Mouse (Mus musculus): ENCODE data around the gene Cav3. TPM values are rescaled to one million over a fixed set of nuclear protein-coding genes. Genes with fewer than 3 reads are reported as not detected.

Gene Cav3
- polyA plus RNA-seq, 1 experiment from 2014 or later: 59.6 TPM

DNA sequence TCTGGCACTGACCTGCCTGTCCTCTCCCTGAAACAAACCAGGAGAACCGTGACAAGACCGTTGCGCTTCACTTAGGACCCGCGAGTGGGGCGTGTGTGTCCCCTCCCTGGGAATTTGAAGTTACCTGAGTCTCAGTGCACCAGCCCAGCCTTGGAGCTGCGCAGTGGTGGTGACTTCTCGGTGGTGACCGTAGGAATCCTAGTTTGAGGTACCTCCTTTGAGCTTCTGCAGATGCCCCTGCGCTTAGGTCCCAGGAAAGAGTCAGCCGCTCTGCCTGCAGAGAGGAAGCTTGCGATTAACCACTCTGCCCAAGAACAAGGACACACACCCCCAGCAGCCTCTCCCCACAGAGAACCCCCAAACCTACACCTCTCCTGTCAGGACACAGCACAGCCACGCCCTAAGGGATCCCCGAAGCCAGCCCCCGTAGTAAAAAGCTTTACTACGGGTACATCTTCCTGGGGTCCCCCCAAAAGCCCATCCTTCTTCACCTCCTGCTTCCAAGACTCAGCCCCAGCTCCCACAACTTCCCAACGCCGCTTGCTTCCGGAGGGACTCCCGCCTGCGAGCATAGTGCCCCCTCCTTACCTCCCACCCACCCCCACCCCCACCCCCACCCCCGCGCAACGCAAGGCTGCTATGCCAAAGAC, 30.7 kb downstream of the Cav3 start, which contains the start of gene Oxtr:
Oxtr (minus strand) TSS at position 34 of the 650 bp plus-strand sequence.
- Histone ChIP-seq H3K27me3 (ENCODE audit: control insufficient read depth, insufficient read depth, low read length) (peaks cover 59% of the 10 kb centered on the region), H3K4me1 (ENCODE audit: control insufficient read depth, insufficient read depth, low read length) (peaks cover 15% of the 10 kb centered on the region), H3K27ac (ENCODE audit: low read depth, low read length) (no peak within 1 kb of the TSS), H3K36me3 (ENCODE audit: control insufficient read depth, insufficient read depth, low read length) (no peaks in the 10 kb centered on the region), H3K4me3 (ENCODE audit: low read depth, low read length) (peak within 1 kb of the TSS; percentile 30), H3K4me2 (peak within 1 kb of the TSS; percentile 68), H3K9me3 (replicated peaks; ENCODE audit: control insufficient read depth, low read length) (no peaks in the 10 kb centered on the region), H3K9ac (ENCODE audit: low read depth, low read length) (0 out of 2 replicates have a peak within 1 kb of the TSS, but pooled peaks have one; percentile 34)
- WGBS (ENCODE audit: insufficient replicate concordance): 5% methylated on average over 24 of the region's 24 CpGs
- no peak for ATAC-seq (replicated peaks; ENCODE audit: insufficient number of reproducible peaks, low FRiP score, low TSS enrichment)

DNA sequence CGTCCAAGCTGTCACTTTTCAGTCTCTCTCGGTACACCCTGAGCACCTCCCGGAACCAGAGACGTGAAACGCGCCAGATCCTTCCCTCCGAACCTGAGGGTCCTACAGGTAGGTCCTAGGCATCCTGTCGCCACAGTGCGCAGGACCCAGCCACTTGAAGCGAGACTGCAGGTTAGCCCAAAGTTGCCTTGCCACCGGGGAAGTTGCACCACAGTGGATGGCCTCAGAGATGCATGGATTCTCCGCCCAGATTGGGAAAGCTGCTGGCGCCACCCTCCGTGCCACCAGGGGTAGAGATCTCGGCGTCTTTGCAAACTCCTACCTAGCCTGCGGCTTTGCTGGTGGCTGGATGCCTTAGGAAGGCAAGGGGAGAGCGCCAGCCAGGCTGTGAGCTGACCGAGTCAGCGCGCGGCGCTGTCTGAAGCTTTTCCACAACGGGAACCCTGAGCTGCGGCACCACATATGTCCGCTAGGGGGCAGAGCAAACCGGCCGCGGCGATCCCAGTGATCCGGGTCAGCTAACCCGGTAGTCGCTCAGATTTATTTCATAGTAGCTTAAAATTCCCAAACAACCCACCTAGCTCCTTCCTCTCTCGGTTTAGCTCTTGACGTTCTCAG, 31.4 kb downstream of the Cav3 start:
- no peak for ATAC-seq (replicated peaks; ENCODE audit: insufficient number of reproducible peaks, low FRiP score, low TSS enrichment)
- no peak overlapping the region for H3K27ac ChIP-seq (ENCODE audit: low read depth, low read length)
- no peaks in the 10 kb centered on the region for H3K36me3 ChIP-seq (ENCODE audit: control insufficient read depth, insufficient read depth, low read length)
- peaks cover 59% of the 10 kb centered on the region for H3K27me3 ChIP-seq (ENCODE audit: control insufficient read depth, insufficient read depth, low read length)
- no peaks in the 10 kb centered on the region for H3K9me3 ChIP-seq (replicated peaks; ENCODE audit: control insufficient read depth, low read length)
- peak overlapping the region; percentile 68 for H3K4me2 ChIP-seq
- whole genome bisulfite sequencing (ENCODE audit: insufficient replicate concordance): 2% methylated on average over 35 of the region's 35 CpGs
- H3K4me3 ChIP-seq (ENCODE audit: low read depth, low read length): peak overlapping the region; percentile 30
- no peak overlapping the region for H3K9ac ChIP-seq (ENCODE audit: low read depth, low read length)
- peaks cover 15% of the 10 kb centered on the region for H3K4me1 ChIP-seq (ENCODE audit: control insufficient read depth, insufficient read depth, low read length)

GRCm38 (mm10) chr6:112491521-112491920, 32.2 kb downstream of the Cav3 start:
- H3K36me3 ChIP-seq (ENCODE audit: control insufficient read depth, insufficient read depth, low read length): no peaks in the 10 kb centered on the region
- H3K4me1 ChIP-seq (ENCODE audit: control insufficient read depth, insufficient read depth, low read length): peaks cover 15% of the 10 kb centered on the region
- no peak overlapping the region for H3K27ac ChIP-seq (ENCODE audit: low read depth, low read length)
- no peak overlapping the region for H3K4me2 ChIP-seq
- H3K4me3 ChIP-seq (ENCODE audit: low read depth, low read length): no peak overlapping the region
- H3K27me3 ChIP-seq (ENCODE audit: control insufficient read depth, insufficient read depth, low read length): peaks cover 54% of the 10 kb centered on the region
- no peaks in the 10 kb centered on the region for H3K9me3 ChIP-seq (replicated peaks; ENCODE audit: control insufficient read depth, low read length)
- no peak for ATAC-seq (replicated peaks; ENCODE audit: insufficient number of reproducible peaks, low FRiP score, low TSS enrichment)
- H3K9ac ChIP-seq (ENCODE audit: low read depth, low read length): no peak overlapping the region
- 76% methylated on average over 8 of the region's 8 CpGs for WGBS (ENCODE audit: insufficient replicate concordance)

DNA sequence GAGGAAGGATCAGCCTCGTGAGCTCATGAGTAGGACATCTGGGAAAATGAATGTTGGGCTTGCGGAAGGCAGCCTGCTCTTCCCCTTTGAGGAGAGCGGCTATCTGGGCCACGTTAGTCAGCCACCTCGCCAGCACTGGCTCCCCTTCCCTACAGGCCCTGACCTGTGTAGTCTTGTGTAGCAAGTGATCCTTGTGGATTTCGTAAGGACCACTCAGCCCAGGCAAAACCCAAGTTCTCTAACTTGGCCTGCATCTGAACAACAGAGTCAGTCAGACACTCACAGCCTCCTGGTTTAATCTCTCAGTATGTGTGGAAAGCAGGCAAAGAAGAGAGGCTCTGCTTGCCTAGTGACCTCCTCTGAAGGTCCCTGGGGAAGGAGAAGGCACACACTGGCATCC, 33.4 kb downstream of the Cav3 start:
- WGBS (ENCODE audit: insufficient replicate concordance): 84% methylated on average over 6 of the region's 6 CpGs
- peaks cover 43% of the 10 kb centered on the region for H3K27me3 ChIP-seq (ENCODE audit: control insufficient read depth, insufficient read depth, low read length)
- peaks cover 15% of the 10 kb centered on the region for H3K4me1 ChIP-seq (ENCODE audit: control insufficient read depth, insufficient read depth, low read length)
- H3K4me2 ChIP-seq: no peak overlapping the region
- no peak for ATAC-seq (replicated peaks; ENCODE audit: insufficient number of reproducible peaks, low FRiP score, low TSS enrichment)
- H3K9me3 ChIP-seq (replicated peaks; ENCODE audit: control insufficient read depth, low read length): no peaks in the 10 kb centered on the region
- no peak overlapping the region for H3K4me3 ChIP-seq (ENCODE audit: low read depth, low read length)
- no peak overlapping the region for H3K9ac ChIP-seq (ENCODE audit: low read depth, low read length)
- no peaks in the 10 kb centered on the region for H3K36me3 ChIP-seq (ENCODE audit: control insufficient read depth, insufficient read depth, low read length)
- H3K27ac ChIP-seq (ENCODE audit: low read depth, low read length): no peak overlapping the region

DNA sequence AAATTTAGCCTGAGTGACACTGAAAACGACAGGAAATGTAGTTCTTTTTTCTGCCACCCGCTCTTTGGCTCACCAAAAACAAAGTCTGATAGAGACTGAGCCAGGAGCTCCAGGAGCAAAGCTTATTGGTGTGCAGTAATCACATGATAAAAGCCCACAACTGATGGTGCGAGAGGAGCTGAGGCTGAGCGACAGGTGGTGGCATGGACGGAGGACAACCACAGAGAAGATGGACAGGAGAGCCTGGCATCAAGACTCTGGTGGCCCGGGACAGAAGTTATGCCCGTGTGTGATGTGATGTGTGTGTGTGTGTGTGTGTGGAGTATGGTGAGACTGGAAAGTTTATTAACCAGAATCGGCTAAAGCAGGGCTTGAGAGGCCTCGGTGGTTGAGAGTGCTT, 34.1 kb downstream of the Cav3 start:
- Histone ChIP-seq H3K27ac (ENCODE audit: low read depth, low read length) (no peak overlapping the region), H3K9ac (ENCODE audit: low read depth, low read length) (no peak overlapping the region), H3K27me3 (ENCODE audit: control insufficient read depth, insufficient read depth, low read length) (peaks cover 38% of the 10 kb centered on the region), H3K4me1 (ENCODE audit: control insufficient read depth, insufficient read depth, low read length) (peaks cover 15% of the 10 kb centered on the region), H3K4me2 (no peak overlapping the region), H3K4me3 (ENCODE audit: low read depth, low read length) (no peak overlapping the region), H3K36me3 (ENCODE audit: control insufficient read depth, insufficient read depth, low read length) (no peaks in the 10 kb centered on the region), H3K9me3 (replicated peaks; ENCODE audit: control insufficient read depth, low read length) (no peaks in the 10 kb centered on the region)
- WGBS (ENCODE audit: insufficient replicate concordance): 80% methylated on average over 9 of the region's 9 CpGs
- ATAC-seq (replicated peaks; ENCODE audit: insufficient number of reproducible peaks, low FRiP score, low TSS enrichment): no peak

- peaks cover 6% of the 10 kb centered on the region for H3K4me1 ChIP-seq (ENCODE audit: control insufficient read depth, insufficient read depth, low read length)
- H3K36me3 ChIP-seq (ENCODE audit: control insufficient read depth, insufficient read depth, low read length): no peaks in the 10 kb centered on the region
- WGBS (ENCODE audit: insufficient replicate concordance): 68% methylated on average over 10 of the region's 10 CpGs
- peaks cover 26% of the 10 kb centered on the region for H3K27me3 ChIP-seq (ENCODE audit: control insufficient read depth, insufficient read depth, low read length)
- H3K27ac ChIP-seq (ENCODE audit: low read depth, low read length): no peak overlapping the region
- no peak overlapping the region for H3K4me3 ChIP-seq (ENCODE audit: low read depth, low read length)
- H3K9ac ChIP-seq (ENCODE audit: low read depth, low read length): no peak overlapping the region
- ATAC-seq (replicated peaks; ENCODE audit: insufficient number of reproducible peaks, low FRiP score, low TSS enrichment): no peak
- H3K9me3 ChIP-seq (replicated peaks; ENCODE audit: control insufficient read depth, low read length): no peaks in the 10 kb centered on the region
- no peak overlapping the region for H3K4me2 ChIP-seq
Measured at GRCm38 (mm10) chr6:112494620-112495081, 35.3 kb downstream of the Cav3 start.

GRCm38 (mm10) chr6:112495219-112495618, 35.9 kb downstream of the Cav3 start:
- H3K27ac ChIP-seq (ENCODE audit: low read depth, low read length): no peak overlapping the region
- H3K9ac ChIP-seq (ENCODE audit: low read depth, low read length): no peak overlapping the region
- H3K27me3 ChIP-seq (ENCODE audit: control insufficient read depth, insufficient read depth, low read length): peaks cover 20% of the 10 kb centered on the region
- H3K36me3 ChIP-seq (ENCODE audit: control insufficient read depth, insufficient read depth, low read length): no peaks in the 10 kb centered on the region
- WGBS (ENCODE audit: insufficient replicate concordance): 50% methylated on average over 4 of the region's 4 CpGs
- ATAC-seq (replicated peaks; ENCODE audit: insufficient number of reproducible peaks, low FRiP score, low TSS enrichment): no peak
- no peaks in the 10 kb centered on the region for H3K9me3 ChIP-seq (replicated peaks; ENCODE audit: control insufficient read depth, low read length)
- H3K4me2 ChIP-seq: no peak overlapping the region
- H3K4me1 ChIP-seq (ENCODE audit: control insufficient read depth, insufficient read depth, low read length): peaks cover under 1% of the 10 kb centered on the region; the same call in 1 of the 2 replicates
- no peak overlapping the region for H3K4me3 ChIP-seq (ENCODE audit: low read depth, low read length)

DNA sequence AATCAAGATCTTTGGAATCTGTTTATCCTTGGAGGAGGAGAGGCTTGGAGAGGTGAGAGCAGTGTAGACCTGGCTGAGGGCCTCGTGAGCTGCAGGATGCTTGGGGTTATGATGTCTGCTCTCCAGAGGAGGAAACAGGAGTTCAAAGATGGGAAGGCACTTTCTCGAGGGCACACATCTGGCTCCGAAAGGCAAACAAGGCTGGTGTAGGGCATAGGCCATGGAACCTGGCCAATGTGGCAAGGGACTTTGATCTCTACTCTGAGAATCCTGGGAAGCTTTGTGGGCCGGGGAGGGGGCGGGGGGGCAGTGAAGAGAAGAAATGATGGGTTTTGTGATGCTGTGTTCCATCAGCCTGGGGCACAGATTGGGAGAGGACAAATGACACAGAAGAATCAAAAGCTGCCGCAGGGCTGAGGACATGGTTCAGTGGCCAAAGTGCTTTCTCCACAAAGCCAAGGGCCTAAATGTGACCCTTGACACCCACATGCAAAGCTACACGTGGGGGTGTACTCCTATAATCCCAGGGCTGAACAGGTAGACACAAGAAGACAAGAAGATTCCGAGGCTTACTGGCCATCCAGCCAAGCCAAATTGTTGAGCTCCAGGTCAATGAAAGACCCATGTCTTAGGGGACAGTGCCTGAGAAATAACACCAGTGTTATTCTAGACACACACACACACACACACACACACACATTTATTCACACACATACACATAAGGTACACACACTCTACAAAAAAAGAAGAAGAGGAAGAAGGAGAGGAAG, 37.2 kb downstream of the Cav3 start:
- H3K9ac ChIP-seq (ENCODE audit: low read depth, low read length): no peak overlapping the region
- H3K27me3 ChIP-seq (ENCODE audit: control insufficient read depth, insufficient read depth, low read length): peaks cover 14% of the 10 kb centered on the region
- 74% methylated on average over 8 of the region's 8 CpGs for WGBS (ENCODE audit: insufficient replicate concordance)
- no peak overlapping the region for H3K4me3 ChIP-seq (ENCODE audit: low read depth, low read length)
- H3K36me3 ChIP-seq (ENCODE audit: control insufficient read depth, insufficient read depth, low read length): no peaks in the 10 kb centered on the region
- H3K4me2 ChIP-seq: no peak overlapping the region
- no peak overlapping the region for H3K27ac ChIP-seq (ENCODE audit: low read depth, low read length)
- no peaks in the 10 kb centered on the region for H3K9me3 ChIP-seq (replicated peaks; ENCODE audit: control insufficient read depth, low read length)
- ATAC-seq (replicated peaks; ENCODE audit: insufficient number of reproducible peaks, low FRiP score, low TSS enrichment): no peak
- no peaks in the 10 kb centered on the region for H3K4me1 ChIP-seq (ENCODE audit: control insufficient read depth, insufficient read depth, low read length)
